Mouse (Mus musculus): ENCODE data around the gene Rhobtb3. TPM values are rescaled to one million over a fixed set of nuclear protein-coding genes. Genes with fewer than 3 reads are reported as not detected.
"Not testable (repeated sequence)": the region's sequence is repeated elsewhere in the genome, so short reads cannot be mapped to it uniquely, and the experiment has no call there.

Gene Rhobtb3
- total RNA-seq, 2 experiments from 2014 or later, result 4.3 to 5.4 TPM

DNA sequence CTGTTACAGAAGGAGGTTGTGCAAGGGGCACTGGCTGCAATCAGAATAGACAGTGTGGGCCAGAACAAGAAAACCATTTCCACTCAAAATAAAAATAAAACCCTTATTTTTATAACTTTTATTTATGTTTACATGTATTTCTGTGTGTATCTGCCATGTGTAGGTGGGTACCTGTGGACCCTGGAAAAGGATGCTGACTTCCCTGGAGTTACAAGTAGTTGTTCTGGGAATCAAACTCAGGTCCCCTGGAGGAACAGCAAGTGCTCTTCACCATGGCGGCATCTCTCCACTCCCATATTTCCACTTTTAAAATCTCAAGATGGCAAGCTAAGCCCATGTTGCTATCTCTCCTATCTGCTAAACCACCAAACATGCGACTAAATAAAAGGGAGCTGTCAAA, 13.1 kb downstream of the Rhobtb3 start:
- ATAC-seq (replicated peaks; ENCODE audit: low FRiP score, low TSS enrichment, poor library complexity, severe bottlenecking), result no peak

DNA sequence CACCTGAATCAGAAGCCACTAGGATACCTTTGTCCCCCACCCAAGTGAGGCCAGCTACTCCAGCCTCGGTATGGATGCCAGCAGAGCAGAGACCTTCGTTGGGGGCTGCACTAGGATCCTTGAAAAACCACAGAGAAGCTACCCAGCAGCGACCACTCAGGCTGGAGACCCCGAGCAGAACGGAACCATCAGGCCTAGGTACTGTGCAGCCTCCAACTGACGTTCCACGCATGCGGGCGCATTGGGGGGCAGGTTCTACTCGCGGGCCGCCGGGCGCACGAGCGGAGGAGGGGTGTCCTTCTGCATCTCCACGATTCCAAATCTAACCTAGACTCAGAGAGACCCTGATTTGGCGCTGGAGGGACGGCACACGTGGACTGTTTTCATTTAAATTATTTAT, 13.7 kb downstream of the Rhobtb3 start:
- no peak for ATAC-seq (replicated peaks; ENCODE audit: low FRiP score, low TSS enrichment, poor library complexity, severe bottlenecking)

- not testable (repeated sequence) for ATAC-seq (replicated peaks; ENCODE audit: low FRiP score, low TSS enrichment, poor library complexity, severe bottlenecking)
These were observed 14.7 kb downstream of the Rhobtb3 start for GRCm38 (mm10) chr13:75929071-75929470.

GRCm38 (mm10) chr13:75927951-75928350, 15.8 kb downstream of the Rhobtb3 start:
- ATAC-seq (replicated peaks; ENCODE audit: low FRiP score, low TSS enrichment, poor library complexity, severe bottlenecking), result no peak

GRCm38 (mm10) chr13:75914151-75914550, 29.6 kb downstream of the Rhobtb3 start:
- ATAC-seq (replicated peaks; ENCODE audit: low FRiP score, low TSS enrichment, poor library complexity, severe bottlenecking), result no peak

DNA sequence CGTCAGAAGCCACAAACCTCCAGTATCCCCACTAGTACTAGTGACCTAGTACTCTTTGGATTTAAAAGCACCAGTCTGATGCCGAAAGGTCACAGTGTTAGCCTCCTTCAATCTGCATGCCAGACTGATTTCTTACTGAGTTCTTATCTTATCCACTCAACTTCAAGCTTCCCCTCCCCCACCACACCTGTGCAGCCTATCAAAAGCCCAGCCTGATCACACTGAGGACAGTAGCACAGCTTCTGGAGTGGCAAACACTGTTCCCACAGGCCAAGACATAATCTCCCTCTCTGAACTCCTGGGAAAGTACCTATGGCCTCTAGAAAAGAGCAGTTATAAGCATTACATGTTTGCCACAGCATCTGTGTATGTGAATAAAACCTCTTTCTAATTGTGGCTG, 35.5 kb downstream of the Rhobtb3 start:
- ATAC-seq (replicated peaks; ENCODE audit: low FRiP score, low TSS enrichment, poor library complexity, severe bottlenecking), result 0 out of 2 replicates have a peak, but pooled peaks have one; percentile 44

GRCm38 (mm10) chr13:75907133-75907532, 36.6 kb downstream of the Rhobtb3 start:
- ATAC-seq (replicated peaks; ENCODE audit: low FRiP score, low TSS enrichment, poor library complexity, severe bottlenecking), result no peak

DNA sequence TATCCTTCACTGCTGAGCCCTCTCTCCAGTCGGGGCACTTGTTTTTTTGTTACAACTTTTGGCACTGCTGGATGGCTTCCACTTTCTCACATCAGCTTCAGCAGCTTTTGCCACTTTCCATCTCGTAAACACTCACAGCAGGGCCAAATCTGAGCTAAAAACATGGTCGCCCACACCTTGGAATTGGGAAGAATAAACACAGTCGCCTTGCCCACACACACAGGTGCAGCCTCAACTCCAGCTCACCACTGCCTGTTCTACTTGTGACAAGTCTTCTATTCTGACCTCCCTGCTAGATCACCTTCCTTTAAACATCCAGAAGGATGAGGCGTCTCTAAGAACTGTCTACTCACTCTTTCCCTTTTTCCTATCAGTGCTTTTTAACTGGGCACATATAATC, 39.1 kb downstream of the Rhobtb3 start:
- ATAC-seq (replicated peaks; ENCODE audit: low FRiP score, low TSS enrichment, poor library complexity, severe bottlenecking), result no peak

DNA sequence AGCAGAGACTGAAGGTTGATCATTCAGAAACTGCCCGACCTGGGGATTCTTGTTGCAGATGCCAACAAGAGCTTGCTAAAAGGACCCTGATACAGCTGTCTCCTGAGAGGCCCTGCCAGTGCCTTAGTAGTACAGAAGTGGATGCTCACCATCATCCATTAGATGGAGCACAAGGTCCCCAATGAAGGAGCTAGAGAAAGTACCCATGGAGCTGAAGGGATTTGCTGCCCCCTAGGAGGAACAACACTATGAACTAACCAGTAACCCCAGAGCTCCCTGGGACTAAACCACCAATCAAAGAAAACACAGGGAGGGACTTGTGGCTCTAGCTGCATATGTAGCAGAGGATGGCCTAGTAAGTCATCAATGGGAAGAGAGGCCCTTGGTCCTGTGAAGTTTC, 42.8 kb downstream of the Rhobtb3 start:
- not testable (repeated sequence) for ATAC-seq (replicated peaks; ENCODE audit: low FRiP score, low TSS enrichment, poor library complexity, severe bottlenecking)

DNA sequence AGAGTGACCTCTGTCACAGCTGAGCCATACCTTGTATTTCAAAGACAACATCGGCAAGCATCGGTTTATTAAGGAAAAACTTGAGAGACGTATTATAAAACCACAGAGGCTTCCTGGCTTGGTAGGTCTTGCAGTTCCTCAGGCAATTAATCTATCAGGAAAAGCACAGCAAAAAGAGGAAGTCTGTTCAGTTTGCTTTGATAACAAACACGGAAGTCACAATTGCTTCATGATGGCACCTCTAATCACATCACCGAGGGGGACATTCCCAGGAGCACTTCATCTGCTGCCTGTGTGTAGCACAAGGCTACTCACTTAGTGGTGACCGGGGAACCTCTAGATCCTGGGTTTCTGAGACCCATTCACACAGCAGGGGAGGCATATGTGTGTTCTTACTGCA, 50.8 kb downstream of the Rhobtb3 start:
- peak; percentile 65 for ATAC-seq (replicated peaks; ENCODE audit: low FRiP score, low TSS enrichment, poor library complexity, severe bottlenecking)

GRCm38 (mm10) chr13:75892291-75892690, 51.4 kb downstream of the Rhobtb3 start:
- ATAC-seq (replicated peaks; ENCODE audit: low FRiP score, low TSS enrichment, poor library complexity, severe bottlenecking), result peak; percentile 60

DNA sequence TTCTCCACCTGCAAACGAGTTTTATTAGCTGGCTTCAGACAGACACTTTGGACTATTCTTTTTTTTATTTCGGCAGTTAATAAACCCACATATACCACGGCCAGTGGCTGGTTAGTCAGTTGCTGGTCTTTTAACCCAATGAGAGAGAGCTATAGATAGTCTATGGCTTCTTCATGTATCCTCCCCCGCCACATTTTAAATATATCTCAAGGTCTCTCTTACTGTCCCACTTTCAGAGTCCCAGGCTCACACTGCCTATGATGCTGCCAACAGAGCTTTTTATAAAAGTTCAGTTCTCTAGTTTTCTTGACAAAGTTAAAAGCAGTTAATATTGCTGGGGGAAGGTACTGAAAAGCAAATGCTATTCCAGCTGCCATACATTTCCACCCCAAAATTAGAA, 51.9 kb downstream of the Rhobtb3 start:
- peak; percentile 51 for ATAC-seq (replicated peaks; ENCODE audit: low FRiP score, low TSS enrichment, poor library complexity, severe bottlenecking)

GRCm38 (mm10) chr13:75883792-75884191, 59.9 kb downstream of the Rhobtb3 start:
- no peak for ATAC-seq (replicated peaks; ENCODE audit: low FRiP score, low TSS enrichment, poor library complexity, severe bottlenecking)

DNA sequence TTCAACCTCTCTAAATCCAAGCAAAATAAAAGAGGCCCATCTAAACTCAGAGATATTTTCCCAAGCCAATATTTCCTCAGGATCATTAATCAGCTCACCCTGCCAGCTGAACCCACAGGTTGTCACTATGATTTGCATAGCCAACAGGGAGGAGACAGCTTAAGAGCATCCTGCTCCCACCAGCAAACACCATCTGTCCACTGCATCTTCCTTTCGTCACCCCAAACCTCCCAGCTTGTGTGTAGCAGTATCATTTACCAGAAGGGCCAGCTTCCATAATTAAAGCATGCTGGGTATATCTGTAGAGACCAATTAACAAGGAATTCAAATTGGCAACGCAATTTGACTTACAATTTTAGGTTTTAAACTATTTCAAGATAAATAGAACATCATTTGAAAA, 63.2 kb downstream of the Rhobtb3 start:
- no peak for ATAC-seq (replicated peaks; ENCODE audit: low FRiP score, low TSS enrichment, poor library complexity, severe bottlenecking)

GRCm38 (mm10) chr13:75879756-75880155, 64.0 kb downstream of the Rhobtb3 start:
- ATAC-seq (replicated peaks; ENCODE audit: low FRiP score, low TSS enrichment, poor library complexity, severe bottlenecking), result no peak

- peak; percentile 83 for ATAC-seq (replicated peaks; ENCODE audit: low FRiP score, low TSS enrichment, poor library complexity, severe bottlenecking)
These were observed 65.8 kb downstream of the Rhobtb3 start for GRCm38 (mm10) chr13:75877907-75878306.

- no peak for ATAC-seq (replicated peaks; ENCODE audit: low FRiP score, low TSS enrichment, poor library complexity, severe bottlenecking)
These were observed 67.1 kb downstream of the Rhobtb3 start for GRCm38 (mm10) chr13:75876592-75876991.

DNA sequence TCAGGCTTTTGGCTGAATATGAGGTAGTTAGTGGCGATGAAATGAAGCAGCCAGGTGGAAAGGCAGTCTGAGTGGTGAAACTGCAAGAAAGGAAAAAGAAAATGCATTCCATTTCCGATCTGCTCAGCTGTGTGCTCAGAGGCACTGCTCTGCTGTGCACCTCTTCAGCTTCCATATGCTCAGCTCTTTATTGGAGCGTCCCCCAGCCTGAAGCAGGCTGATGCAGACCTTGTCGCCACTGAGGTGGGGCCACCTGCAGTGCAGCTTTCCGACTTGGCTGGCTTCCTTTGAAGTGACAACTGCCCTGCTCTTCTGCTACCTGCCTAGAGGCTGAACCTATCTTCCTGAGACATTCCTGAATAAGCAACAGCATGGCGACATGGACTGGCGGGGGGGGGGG, 67.5 kb downstream of the Rhobtb3 start:
- not testable (repeated sequence) for ATAC-seq (replicated peaks; ENCODE audit: low FRiP score, low TSS enrichment, poor library complexity, severe bottlenecking)

- peak; percentile 58; the same call in 1 of the 2 replicates for ATAC-seq (replicated peaks; ENCODE audit: low FRiP score, low TSS enrichment, poor library complexity, severe bottlenecking)
These were observed 68.9 kb downstream of the Rhobtb3 start for GRCm38 (mm10) chr13:75874608-75875376.

DNA sequence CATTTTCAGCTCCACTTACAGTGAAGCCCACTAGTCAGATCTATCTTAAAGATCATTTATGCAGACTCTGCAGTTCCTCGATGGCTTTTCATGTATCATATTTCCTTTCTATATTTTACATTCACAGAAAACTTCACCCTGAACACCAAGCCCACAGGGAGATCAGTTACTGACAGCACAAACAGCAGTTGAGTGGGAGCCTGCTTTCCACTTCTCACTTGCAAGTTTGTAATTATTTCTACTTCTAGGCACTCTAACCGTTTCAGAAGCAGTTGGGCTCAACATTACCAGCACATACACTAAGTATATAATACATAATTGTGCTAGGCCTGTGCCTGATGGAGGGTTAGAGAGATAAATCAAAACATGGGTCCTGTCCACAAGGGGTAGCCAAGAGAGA, 75.8 kb downstream of the Rhobtb3 start:
- ATAC-seq (replicated peaks; ENCODE audit: low FRiP score, low TSS enrichment, poor library complexity, severe bottlenecking), result no peak

- ATAC-seq (replicated peaks; ENCODE audit: low FRiP score, low TSS enrichment, poor library complexity, severe bottlenecking), result peak; percentile 100
These were observed 78.1 kb downstream of the Rhobtb3 start for GRCm38 (mm10) chr13:75865486-75866184.

Data from megakaryocyte-erythroid progenitor cell, adult 5-6 weeks (primary cell).